Mouse (Mus musculus): ENCODE results near the gene Mto1.

Mto1 gene

DNA sequence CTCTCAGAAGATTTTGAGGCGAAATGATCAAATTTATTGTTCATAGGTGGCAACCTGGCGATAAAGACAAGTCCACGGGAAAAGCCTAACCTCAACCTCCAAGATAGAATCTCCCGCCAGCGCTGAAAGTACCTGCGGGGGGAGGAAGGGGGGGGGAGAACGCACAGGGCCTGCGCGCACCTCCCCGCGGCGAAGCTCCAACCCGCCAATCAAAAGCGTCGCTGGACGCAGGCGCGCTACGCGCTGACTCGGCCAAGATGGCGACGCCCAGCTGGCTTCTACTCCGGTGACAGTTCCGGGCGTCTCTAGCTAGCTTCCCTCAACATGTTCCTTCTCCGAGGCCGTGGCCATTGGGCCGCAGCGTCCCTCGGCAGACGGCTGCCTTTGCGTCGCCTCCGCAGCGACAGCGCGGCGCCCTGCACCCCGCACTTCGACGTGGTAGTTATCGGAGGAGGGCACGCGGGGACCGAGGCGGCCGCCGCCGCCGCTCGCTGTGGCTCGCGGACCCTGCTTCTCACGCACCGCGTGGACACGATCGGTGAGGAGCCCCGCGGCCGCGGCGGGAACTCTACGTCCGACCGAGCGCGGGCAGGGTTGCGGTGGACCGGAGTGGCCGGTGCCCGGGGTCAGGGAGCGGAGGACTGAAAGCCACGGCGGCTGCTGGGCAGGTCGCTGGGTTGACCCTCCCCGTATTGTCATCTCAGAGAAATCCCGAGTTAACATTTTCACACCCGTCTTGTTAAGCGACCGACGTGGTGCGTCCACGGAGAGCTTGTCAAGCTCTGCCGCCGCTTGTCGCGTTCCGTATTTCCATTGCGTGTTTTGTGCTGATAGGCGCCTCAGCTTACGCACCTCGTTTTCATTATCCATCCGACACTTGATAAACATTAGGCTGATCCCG is at the start of gene Mto1, which contains the start of gene Gm17324:
Mto1 (plus strand) TSS at position 236 of the 901 bp plus-strand sequence.
Gm17324 (minus strand) TSS at position 814 of the 901 bp plus-strand sequence.
- DNase-seq (ENCODE audit: low spot score) = peak; percentile 95

DNA sequence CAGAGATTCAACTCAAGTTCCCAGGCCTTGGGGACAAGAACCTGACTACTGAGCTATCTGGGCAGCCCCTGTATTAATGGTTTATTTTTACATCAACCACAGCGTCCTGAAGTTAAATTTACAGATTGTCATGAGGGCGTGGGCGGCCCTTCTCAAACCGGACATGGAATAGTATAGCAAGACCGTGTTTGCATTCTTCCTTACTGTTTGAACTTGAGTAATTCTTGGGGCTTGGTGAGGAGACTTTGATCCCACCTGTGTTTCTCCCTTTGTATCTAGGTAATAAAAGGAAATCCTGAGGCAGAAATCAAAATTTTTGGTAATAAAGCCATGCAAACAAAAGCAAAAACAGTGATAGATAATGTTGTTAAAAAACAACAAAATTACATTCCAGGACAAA is 47.4 kb upstream of the Mto1 start:
- no peak for DNase-seq (ENCODE audit: low spot score)

GRCm38 (mm10) chr9:78401596-78401995 is 46.4 kb upstream of the Mto1 start:
- no peak for DNase-seq (ENCODE audit: low spot score)

DNA sequence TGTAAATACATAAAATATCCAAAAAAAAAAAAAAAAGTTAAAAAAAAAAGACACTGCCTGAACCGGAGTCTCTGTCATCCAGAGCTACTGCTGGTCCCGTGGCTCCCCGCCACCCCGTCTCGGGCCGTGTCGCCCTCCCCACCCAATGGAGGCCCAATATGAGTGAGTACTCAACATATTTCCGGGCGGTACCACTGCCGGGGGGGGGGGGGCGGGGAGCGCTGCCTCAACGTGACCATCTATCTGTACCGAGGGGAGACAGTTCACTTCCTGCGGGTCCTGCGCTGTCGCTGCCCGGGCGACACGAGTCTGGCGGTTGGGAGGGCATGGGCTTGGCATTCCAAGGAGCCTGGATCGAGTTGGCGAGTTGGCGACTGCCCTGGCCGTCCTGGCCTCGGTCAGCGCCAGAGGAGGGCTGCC is 20.6 kb upstream of the Mto1 start:
- DNase-seq (ENCODE audit: low spot score) = no peak

DNA sequence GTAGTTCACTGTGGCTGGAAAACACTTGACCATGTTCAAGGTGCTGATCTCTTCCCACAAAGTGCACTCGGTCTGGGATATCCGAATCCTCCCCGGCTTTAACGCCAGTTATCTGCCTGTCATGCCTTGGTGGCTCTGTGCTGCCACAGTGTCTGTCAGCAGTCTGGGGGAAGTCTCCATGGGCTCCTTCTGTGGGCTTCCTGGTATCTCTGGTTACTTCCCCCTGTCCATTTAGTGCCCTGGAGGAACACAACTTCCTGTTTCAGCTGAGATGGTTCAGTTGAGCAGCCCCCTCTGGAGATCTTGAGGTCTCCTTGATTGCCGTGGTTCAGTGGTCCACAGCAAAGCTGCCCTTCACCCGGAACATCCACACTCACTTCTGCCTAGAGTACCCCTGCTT is 19.8 kb upstream of the Mto1 start:
- DNase-seq (ENCODE audit: low spot score) = no peak

GRCm38 (mm10) chr9:78428870-78429432 is 19.1 kb upstream of the Mto1 start:
- no peak for DNase-seq (ENCODE audit: low spot score)

DNA sequence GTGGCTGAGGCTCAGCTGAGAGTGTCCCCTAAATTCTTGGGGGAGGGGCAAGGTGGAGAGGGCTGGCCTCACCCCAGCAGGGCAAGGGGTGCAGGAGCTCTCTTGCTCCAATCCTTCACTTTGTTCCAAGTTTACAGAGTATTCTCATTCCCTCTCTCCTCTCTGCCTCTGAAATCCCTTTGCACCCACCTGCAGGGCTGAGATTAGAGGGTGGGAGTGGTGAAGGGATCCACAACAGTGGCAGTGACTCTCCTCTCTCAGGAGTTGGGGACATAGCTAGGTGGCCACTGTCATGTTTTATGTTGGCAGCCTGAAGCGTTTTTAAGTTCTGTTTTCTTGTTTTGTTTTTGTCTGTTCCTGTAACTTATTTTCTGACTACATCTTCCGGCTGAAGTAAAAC is 18.5 kb upstream of the Mto1 start:
- no peak for DNase-seq (ENCODE audit: low spot score)

DNA sequence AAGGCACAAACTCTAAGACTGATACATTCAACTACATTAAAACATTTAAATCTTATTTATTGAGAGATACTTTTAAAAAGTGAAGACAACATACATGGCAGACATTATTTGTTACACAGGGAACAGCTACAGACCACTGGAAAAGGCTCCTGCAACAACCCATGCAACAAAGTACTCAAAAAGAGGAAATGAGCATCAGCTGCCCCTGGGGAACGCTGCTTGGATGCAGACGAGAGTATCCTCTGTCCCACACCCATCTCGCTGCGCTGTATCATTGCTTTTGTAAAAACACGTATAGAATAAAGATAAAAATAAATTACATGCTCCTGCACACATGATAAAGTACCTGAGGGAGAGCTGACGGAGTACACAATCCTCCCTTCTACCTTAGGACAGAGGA is 17.5 kb upstream of the Mto1 start:
- DNase-seq (ENCODE audit: low spot score) = no peak

DNA sequence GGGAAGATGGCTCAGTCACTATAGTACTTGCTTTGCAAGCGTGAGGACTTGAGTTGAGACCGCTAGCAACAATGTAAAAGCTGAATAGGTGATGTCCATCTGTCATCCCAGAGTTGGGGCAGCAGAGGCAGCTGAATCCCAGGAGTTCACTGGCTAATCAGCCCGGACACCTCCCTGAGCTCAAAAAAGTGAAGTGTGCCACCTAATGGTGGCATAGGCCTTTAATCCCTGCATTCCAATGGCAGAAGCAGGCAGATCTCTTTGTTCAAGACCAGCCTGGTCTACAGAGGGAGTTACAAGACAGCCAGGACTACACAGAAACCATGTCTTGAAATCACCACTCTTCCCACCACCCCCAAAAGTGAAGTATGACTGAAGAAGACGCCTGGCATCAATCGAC is 15.5 kb upstream of the Mto1 start:
- no peak for DNase-seq (ENCODE audit: low spot score)

GRCm38 (mm10) chr9:78439426-78439825 is 8.6 kb upstream of the Mto1 start:
- DNase-seq (ENCODE audit: low spot score) = no peak

- no peak for DNase-seq (ENCODE audit: low spot score)
Observed at GRCm38 (mm10) chr9:78442237-78442578, 5.8 kb upstream of the Mto1 start.

- DNase-seq (ENCODE audit: low spot score) = peak; percentile 40
Observed at GRCm38 (mm10) chr9:78442579-78443392, 5.2 kb upstream of the Mto1 start, which contains the start of gene Cgas. TSS of gene Cgas (minus strand) at chr9:78443237.

- no peak for DNase-seq (ENCODE audit: low spot score)
Observed at GRCm38 (mm10) chr9:78447606-78447972, 419 bp upstream of the Mto1 start.

GRCm38 (mm10) chr9:78450404-78450803 is 2.4 kb downstream of the Mto1 start:
- no peak for DNase-seq (ENCODE audit: low spot score)

- no peak for DNase-seq (ENCODE audit: low spot score)
Observed at GRCm38 (mm10) chr9:78451382-78451781, 3.4 kb downstream of the Mto1 start.

GRCm38 (mm10) chr9:78457026-78457425 is 9.0 kb downstream of the Mto1 start:
- no peak for DNase-seq (ENCODE audit: low spot score)

GRCm38 (mm10) chr9:78463337-78463736 is 15.3 kb downstream of the Mto1 start:
- DNase-seq (ENCODE audit: low spot score) = no peak

DNA sequence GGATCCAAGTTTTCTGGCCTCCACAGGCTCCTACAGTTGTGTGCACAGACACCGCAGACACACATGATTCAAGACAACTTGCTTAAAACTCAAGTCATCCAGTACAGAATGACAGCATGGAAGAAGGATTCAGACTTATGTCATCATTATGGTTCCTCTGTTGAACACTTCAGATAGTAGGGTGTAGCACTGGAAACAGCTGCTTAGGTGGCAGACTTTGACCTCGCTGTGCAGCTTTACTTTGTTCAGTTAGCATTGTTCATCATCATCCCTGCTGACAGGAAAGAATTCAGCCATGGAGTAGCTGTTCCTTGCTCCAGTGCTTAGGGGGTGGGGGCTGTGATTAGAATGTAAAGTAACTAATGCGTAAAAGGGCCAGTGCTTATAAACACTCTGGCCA is 17.7 kb downstream of the Mto1 start:
- no peak for DNase-seq (ENCODE audit: low spot score)

DNA sequence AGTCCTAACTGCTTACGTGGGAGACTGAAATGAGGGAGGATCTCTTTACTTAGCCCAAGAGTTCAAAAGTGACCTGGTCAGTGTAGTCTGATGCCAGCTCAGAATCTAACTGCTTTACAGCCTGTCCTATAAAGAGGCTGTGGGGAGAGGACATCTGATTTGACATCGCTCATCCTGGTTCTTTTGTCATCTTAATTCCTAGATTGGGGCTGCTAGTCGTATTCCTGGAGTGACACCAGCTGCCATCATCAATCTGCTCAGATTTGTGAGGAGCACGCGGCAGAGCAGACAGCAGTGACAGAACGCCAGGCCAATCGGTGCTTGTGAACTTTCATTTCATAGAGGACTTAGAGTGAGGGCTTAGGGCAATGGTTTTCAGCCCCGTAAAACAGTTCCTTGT is 25.6 kb downstream of the Mto1 start:
- peak; percentile 27 for DNase-seq (ENCODE audit: low spot score)

- no peak for DNase-seq (ENCODE audit: low spot score)
Observed at GRCm38 (mm10) chr9:78474270-78474669, 26.3 kb downstream of the Mto1 start.

GRCm38 (mm10) chr9:78474771-78475382 is 26.9 kb downstream of the Mto1 start:
- no peak for DNase-seq (ENCODE audit: low spot score)

DNA sequence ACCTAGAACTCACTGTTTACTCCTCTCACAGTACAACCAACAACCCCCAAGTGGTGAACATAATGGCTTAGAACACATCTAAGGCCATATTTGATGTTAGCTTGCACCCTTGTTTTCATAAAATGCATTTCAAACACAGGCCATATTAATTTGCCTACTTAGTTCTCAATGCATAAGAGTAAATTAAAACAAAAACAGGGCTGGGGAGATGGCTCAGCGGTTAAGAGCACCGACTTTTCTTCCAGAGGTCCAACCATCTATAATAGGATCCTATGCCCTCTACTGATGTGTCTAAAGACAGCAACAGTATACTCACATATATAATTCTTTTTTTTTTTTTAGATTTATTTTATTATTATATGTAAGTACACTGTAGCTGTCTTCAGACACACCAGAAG is 27.4 kb downstream of the Mto1 start:
- no peak for DNase-seq (ENCODE audit: low spot score)

Measured in retina, embryonic 14.5 days (tissue).